Comparison of ENCODE assay signal across 30 mouse cellular contexts in the genomic region with DNA sequence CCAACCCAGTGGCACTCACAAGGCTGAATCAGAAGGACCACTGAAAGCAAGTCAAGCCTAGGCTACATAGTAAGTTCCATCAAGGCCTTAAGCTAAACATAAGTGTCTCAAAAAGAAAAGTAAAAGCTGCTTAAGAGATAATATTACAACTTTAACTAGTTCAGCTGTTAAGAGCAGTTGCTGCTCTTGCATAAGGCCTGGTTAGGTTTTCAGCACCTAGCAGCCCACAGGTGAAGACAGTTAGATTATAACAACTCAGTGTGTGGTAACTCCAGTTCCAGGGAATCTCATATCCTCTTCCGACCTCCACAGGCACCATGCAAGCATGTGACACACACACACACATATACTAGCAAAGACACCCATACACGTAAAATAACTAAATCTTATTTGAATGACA. TPM values are rescaled to one million over a fixed set of nuclear protein-coding genes. Genes with fewer than 3 reads are reported as not detected.
DNase-seq lines count a peak whose midpoint lies in the region; ATAC-seq and TF ChIP-seq lines count a peak whose summit lies in the region.
"Had no signal": no experiment of that assay in that cellular context is flagged by ENCODE, and none has a peak within 500 bp of the region (broad histone marks: within the 10 kb centered on the region; RNA-seq: fewer than 3 reads in every experiment).

No protein-coding gene starts in this region.

- H3K9me3 ChIP-seq in lung, embryonic 15.5 days: no peaks in the 10 kb centered on the region
- no peaks in the 10 kb centered on the region for H3K9me3 ChIP-seq in intestine, postnatal 0 days (ENCODE audit: control insufficient read depth)
- no peaks in the 10 kb centered on the region for H3K9me3 ChIP-seq in stomach, postnatal 0 days (ENCODE audit: control insufficient read depth, low read length)
- H3K9me3 ChIP-seq: embryonic facial prominence, embryonic 12.5 days; forebrain, embryonic 12.5 days; heart, embryonic 15.5 days; hindbrain, embryonic 15.5 days; limb, embryonic 15.5 days; neural tube, embryonic 15.5 days had no signal

- TF ChIP-seq CTCF in kidney, adult 2 months (conservative IDR thresholded peaks at IDR 0.05; ENCODE audit: insufficient read depth, insufficient read length, low read depth, low read length): no peak
- no peak for TF ChIP-seq CTCF in intestine, postnatal 0 days (IDR thresholded peaks at IDR 0.05; ENCODE audit: low read depth)
- no peak for TF ChIP-seq CTCF in stomach, postnatal 0 days (IDR thresholded peaks at IDR 0.05; ENCODE audit: low read depth)

- H3K4me3 ChIP-seq in kidney, adult 2 months (ENCODE audit: insufficient read depth, low read depth, low read length): no peak overlapping the region
- H3K4me3 ChIP-seq in lung, embryonic 15.5 days: no peak overlapping the region
- H3K4me3 ChIP-seq in intestine, postnatal 0 days (ENCODE audit: low read depth, low read length): no peak overlapping the region
- no peak overlapping the region for H3K4me3 ChIP-seq in stomach, postnatal 0 days (ENCODE audit: low read depth, low read length)
- H3K4me3 ChIP-seq: embryonic facial prominence, embryonic 12.5 days; erythroblast, embryonic 14.5 days; forebrain, embryonic 12.5 days; heart, embryonic 15.5 days; hindbrain, embryonic 15.5 days; limb, embryonic 15.5 days; neural tube, embryonic 15.5 days had no signal

- no peak overlapping the region for H3K4me2 ChIP-seq in lung, embryonic 15.5 days
- H3K4me2 ChIP-seq in intestine, postnatal 0 days (replicated peaks; ENCODE audit: low read depth): no peak overlapping the region
- no peak overlapping the region for H3K4me2 ChIP-seq in stomach, postnatal 0 days (replicated peaks; ENCODE audit: low read depth)
- H3K4me2 ChIP-seq: embryonic facial prominence, embryonic 12.5 days; forebrain, embryonic 12.5 days; heart, embryonic 15.5 days; hindbrain, embryonic 15.5 days; limb, embryonic 15.5 days; neural tube, embryonic 15.5 days had no signal

- ATAC-seq in lung, embryonic 15.5 days (ENCODE audit: borderline replicate concordance, extremely low read depth, low FRiP score, low TSS enrichment): no peak
- ATAC-seq in intestine, postnatal 0 days: no peak
- no peak for ATAC-seq in stomach, postnatal 0 days (ENCODE audit: low FRiP score, low TSS enrichment)
- ATAC-seq: midbrain, embryonic 16.5 days had no signal

- H3K27me3 ChIP-seq in kidney, adult 2 months (replicated peaks; ENCODE audit: control insufficient read depth, insufficient read depth, low read length): no peaks in the 10 kb centered on the region
- no peaks in the 10 kb centered on the region for H3K27me3 ChIP-seq in lung, embryonic 15.5 days
- no peaks in the 10 kb centered on the region for H3K27me3 ChIP-seq in intestine, postnatal 0 days (replicated peaks; ENCODE audit: control insufficient read depth, insufficient read depth, low read length)
- H3K27me3 ChIP-seq in stomach, postnatal 0 days (ENCODE audit: control insufficient read depth, insufficient read depth, low read length): no peaks in the 10 kb centered on the region
- H3K27me3 ChIP-seq: CH12.LX; embryonic facial prominence, embryonic 12.5 days; forebrain, embryonic 12.5 days; heart, embryonic 15.5 days; hindbrain, embryonic 15.5 days; limb, embryonic 15.5 days; neural tube, embryonic 15.5 days had no signal

- no peak for TF ChIP-seq POLR2A in kidney, adult 2 months (IDR thresholded peaks at IDR 0.05; ENCODE audit: low read depth, low read length)

- H3K36me3 ChIP-seq in kidney, adult 2 months (ENCODE audit: control insufficient read depth, insufficient read depth, low read length): no peaks in the 10 kb centered on the region
- H3K36me3 ChIP-seq in lung, embryonic 15.5 days: 0 out of 2 replicates have a peak, but pooled peaks cover under 1% of the 10 kb centered on the region
- H3K36me3 ChIP-seq in intestine, postnatal 0 days (ENCODE audit: control insufficient read depth, insufficient read depth): no peaks in the 10 kb centered on the region
- H3K36me3 ChIP-seq in stomach, postnatal 0 days (ENCODE audit: control insufficient read depth, insufficient read depth, low read length): no peaks in the 10 kb centered on the region
- H3K36me3 ChIP-seq: embryonic facial prominence, embryonic 12.5 days; heart, embryonic 15.5 days; hindbrain, embryonic 15.5 days; neural tube, embryonic 15.5 days had no signal

- H3K27ac ChIP-seq in kidney, adult 2 months (ENCODE audit: insufficient read depth, low read depth, low read length): peak overlapping the region; percentile 78
- H3K27ac ChIP-seq in lung, embryonic 15.5 days: peak overlapping the region; percentile 37; the same call in 1 of the 2 replicates
- H3K27ac ChIP-seq in intestine, postnatal 0 days (ENCODE audit: low read depth, low read length): 0 out of 2 replicates have a peak overlapping the region, but pooled peaks have one; percentile 0
- H3K27ac ChIP-seq in stomach, postnatal 0 days (replicated peaks): peak overlapping the region; percentile 40; the same call in 1 of the 2 replicates
- H3K27ac ChIP-seq: embryonic facial prominence, embryonic 12.5 days; forebrain, embryonic 12.5 days; hindbrain, embryonic 15.5 days; limb, embryonic 15.5 days; liver, embryonic 14.5 days; macrophage; neural tube, embryonic 15.5 days had no signal

- TF ChIP-seq EP300 in stomach, postnatal 0 days (optimal IDR thresholded peaks at IDR 0.05): no peak

- H3K4me1 ChIP-seq in kidney, adult 2 months (ENCODE audit: control insufficient read depth, insufficient read depth, low read length): peaks cover 17% of the 10 kb centered on the region
- peaks cover 16% of the 10 kb centered on the region for H3K4me1 ChIP-seq in lung, embryonic 15.5 days
- H3K4me1 ChIP-seq in intestine, postnatal 0 days (replicated peaks; ENCODE audit: control insufficient read depth, insufficient read depth, low read length): no peaks in the 10 kb centered on the region
- no peaks in the 10 kb centered on the region for H3K4me1 ChIP-seq in stomach, postnatal 0 days (replicated peaks; ENCODE audit: control insufficient read depth, insufficient read depth)
- H3K4me1 ChIP-seq: hindbrain, embryonic 15.5 days had no signal

- no peak overlapping the region for H3K9ac ChIP-seq in lung, embryonic 15.5 days
- H3K9ac ChIP-seq in intestine, postnatal 0 days (ENCODE audit: low read depth, low read length): no peak overlapping the region
- no peak overlapping the region for H3K9ac ChIP-seq in stomach, postnatal 0 days (ENCODE audit: low read length)
- H3K9ac ChIP-seq: embryonic facial prominence, embryonic 12.5 days; forebrain, embryonic 12.5 days; heart, embryonic 15.5 days; hindbrain, embryonic 15.5 days; limb, embryonic 15.5 days; liver, embryonic 14.5 days; neural tube, embryonic 15.5 days had no signal

- WGBS in kidney, adult 2 months: 55% methylated on average over 2 of the region's 2 CpGs
- WGBS in lung, embryonic 15.5 days: 62% methylated on average over 2 of the region's 2 CpGs
- WGBS in intestine, postnatal 0 days: 42% methylated on average over 2 of the region's 2 CpGs
- 59% methylated on average over 2 of the region's 2 CpGs for WGBS in stomach, postnatal 0 days

- DNase-seq in kidney, adult 2 months: no peak
- no peak for DNase-seq in kidney, postnatal 36 days
- DNase-seq in lung, postnatal 4 days: no peak
- DNase-seq in stomach, postnatal 0 days (ENCODE audit: low spot score): no peak
- DNase-seq in adrenal gland, postnatal 10 days: no peak
- DNase-seq: adrenal gland, adult 2 months; B cell, adult 2 months; cerebellum, adult 18-20 months; cerebellum, postnatal 14 days; heart, postnatal 4 days; kidney, adult 11 months; left cerebral cortex, postnatal 4 days; right cerebral cortex, adult 18-20 months; right cerebral cortex, postnatal 4 days; thymus, postnatal 14 days had no signal

RNA-seq across cellular contexts. Expression of gene Cbx5, which starts 12.0 kb away (rescaled TPM):
- 18.8 and 26.9 TPM in 2 replicates for polyA plus RNA-seq in kidney, adult 2 months (2012; rRNA removed)
- polyA plus RNA-seq in lung, embryonic 15.5 days (2015; fragmentation: Nextera tagmentation; extraction: Ambion mirVana): 115 and 117 TPM in 2 replicates
- 24.0 TPM in 2 replicates for polyA plus RNA-seq in intestine, postnatal 0 days (2015; fragmentation: Nextera tagmentation; extraction: Ambion mirVana)
- 23.0 and 26.8 TPM in 2 replicates for polyA plus RNA-seq in stomach, postnatal 0 days (2015; fragmentation: Nextera tagmentation; extraction: Ambion mirVana)
- total RNA-seq in adrenal gland, postnatal 10 days (2021): 10 to 100 TPM; 66.6 to 85.8 TPM

RNA-seq across cellular contexts. Expression of gene Hnrnpa1, which starts 12.7 kb away (rescaled TPM):
- 50.0 and 69.3 TPM in 2 replicates for polyA plus RNA-seq in kidney, adult 2 months (2012; rRNA removed)
- 860 and 895 TPM in 2 replicates for polyA plus RNA-seq in lung, embryonic 15.5 days (2015; fragmentation: Nextera tagmentation; extraction: Ambion mirVana)
- 219 and 224 TPM in 2 replicates for polyA plus RNA-seq in intestine, postnatal 0 days (2015; fragmentation: Nextera tagmentation; extraction: Ambion mirVana)
- polyA plus RNA-seq in stomach, postnatal 0 days (2015; fragmentation: Nextera tagmentation; extraction: Ambion mirVana): 236 and 251 TPM in 2 replicates
- total RNA-seq in adrenal gland, postnatal 10 days (2021): 100 to 1,000 TPM; 248 to 299 TPM

RNA-seq across cellular contexts. Expression of gene Nfe2, which starts 30.6 kb away (rescaled TPM):
- polyA plus RNA-seq in kidney, adult 2 months (2012; rRNA removed): 0.58 and 1.0 TPM in 2 replicates
- polyA plus RNA-seq in lung, embryonic 15.5 days (2015; fragmentation: Nextera tagmentation; extraction: Ambion mirVana): 3.6 and 4.7 TPM in 2 replicates
- 0.82 and 0.90 TPM in 2 replicates for polyA plus RNA-seq in intestine, postnatal 0 days (2015; fragmentation: Nextera tagmentation; extraction: Ambion mirVana)
- 0.50 and 0.70 TPM in 2 replicates for polyA plus RNA-seq in stomach, postnatal 0 days (2015; fragmentation: Nextera tagmentation; extraction: Ambion mirVana)
- 1 to 10 TPM; 3.2 to 4.3 TPM for total RNA-seq in adrenal gland, postnatal 10 days (2021)
- total RNA-seq: CH12.LX; layer of hippocampus, postnatal 14 days; left cerebral cortex, adult 8-10 months; left cerebral cortex, postnatal 4 days had no signal

RNA-seq across cellular contexts. Expression of gene Copz1, which starts 44.9 kb away (rescaled TPM):
- 138 TPM in 2 replicates for polyA plus RNA-seq in kidney, adult 2 months (2012; rRNA removed)
- 287 and 293 TPM in 2 replicates for polyA plus RNA-seq in lung, embryonic 15.5 days (2015; fragmentation: Nextera tagmentation; extraction: Ambion mirVana)
- 248 and 253 TPM in 2 replicates for polyA plus RNA-seq in intestine, postnatal 0 days (2015; fragmentation: Nextera tagmentation; extraction: Ambion mirVana)
- polyA plus RNA-seq in stomach, postnatal 0 days (2015; fragmentation: Nextera tagmentation; extraction: Ambion mirVana): 159 and 168 TPM in 2 replicates
- 100 to 1,000 TPM; 114 TPM for total RNA-seq in adrenal gland, postnatal 10 days (2021)

Comparison
In these comparisons a context has a peak if more than half of its experiments do, and no peak if none do; other contexts are left out.
1. H3K27ac ChIP-seq: peak in every context shown above with its lines; median percentile 78 in kidney, adult 2 months; 40 in stomach, postnatal 0 days; 37 in lung, embryonic 15.5 days; 0 in intestine, postnatal 0 days.